ENCODE assay signal across 9 mouse cellular contexts in genomic region chr7:90039504-90039903, GRCm38 (mm10). TPM values are rescaled to one million over a fixed set of nuclear protein-coding genes. Genes with fewer than 3 reads are reported as not detected.
DNase-seq lines count a peak whose midpoint lies in the region; ATAC-seq lines count a peak whose summit lies in the region.
"Had no signal": no experiment of that assay in that cellular context is flagged by ENCODE, and none has a peak within 500 bp of the region (broad histone marks: within the 10 kb centered on the region; RNA-seq: fewer than 3 reads in every experiment).

No protein-coding gene starts in this region.

- H3K27me3 ChIP-seq in kidney, embryonic 16.5 days (ENCODE audit: insufficient read depth, low read length), result no peaks in the 10 kb centered on the region

- peaks cover 7% of the 10 kb centered on the region; the same call in 1 of the 2 replicates for H3K4me1 ChIP-seq in kidney, embryonic 16.5 days (ENCODE audit: insufficient read depth, low read length)

- no peaks in the 10 kb centered on the region for H3K9me3 ChIP-seq in kidney, embryonic 16.5 days (ENCODE audit: low read length)

- peak; percentile 49 for ATAC-seq in megakaryocyte progenitor cell, adult 5-6 weeks (replicated peaks; ENCODE audit: poor library complexity)
- ATAC-seq in kidney, embryonic 16.5 days (ENCODE audit: low FRiP score, low TSS enrichment), result no peak

- intact Hi-C loops in left cerebral cortex, postnatal 10 days (cut with DNase I), result no loop called here

- WGBS in kidney, embryonic 16.5 days, result 79% methylated on average over 9 of the region's 9 CpGs

- peak; percentile 43 to 65 for DNase-seq in cerebellum, postnatal 10 days
- DNase-seq in cerebellum, postnatal 4 days (ENCODE audit: low spot score in 2 of 2), result no peak
- DNase-seq in layer of hippocampus, adult 9-11 months, result peak; percentile 38
- no peak for DNase-seq in layer of hippocampus, adult 9-10 months (ENCODE audit: low spot score)
- DNase-seq in Muller cell, postnatal 12 days (ENCODE audit: inconsistent ontology term), result peak; percentile 92
- DNase-seq in left cerebral cortex, postnatal 10 days (ENCODE audit: extremely low spot score in 1 of 2, low spot score in 2 of 2), result no peak

- H3K36me3 ChIP-seq in kidney, embryonic 16.5 days (ENCODE audit: insufficient read depth, low read length), result no peaks in the 10 kb centered on the region

- no peak overlapping the region for H3K4me3 ChIP-seq in kidney, embryonic 16.5 days (ENCODE audit: low read length)
- H3K4me3 ChIP-seq: left cerebral cortex, adult 2 months had no signal

- no peak overlapping the region for H3K4me2 ChIP-seq in kidney, embryonic 16.5 days (replicated peaks; ENCODE audit: low read depth, low read length)

- no peak overlapping the region for H3K27ac ChIP-seq in kidney, embryonic 16.5 days (ENCODE audit: low read length)
- H3K27ac ChIP-seq: left cerebral cortex, adult 2 months had no signal

- H3K9ac ChIP-seq in kidney, embryonic 16.5 days (replicated peaks; ENCODE audit: low read length), result no peak overlapping the region

RNA-seq across cellular contexts. Expression of gene Eed, which starts 58.7 kb away (rescaled TPM):
- 133 and 143 TPM in 2 replicates for total RNA-seq in megakaryocyte progenitor cell, adult 5-6 weeks (2015)
- 116 and 143 TPM in 2 replicates for total RNA-seq in megakaryocyte progenitor cell, adult 5-6 weeks (2017)
- 10 to 100 TPM; 21.8 to 27.4 TPM for total RNA-seq in left cerebral cortex, postnatal 10 days (2021)
- polyA plus RNA-seq in kidney, embryonic 16.5 days (2015; fragmentation: Nextera tagmentation; extraction: Ambion mirVana), result 68.3 and 76.6 TPM in 2 replicates

Comparison
In these comparisons a context has a peak if more than half of its experiments do, and no peak if none do; other contexts are left out.
1. DNase-seq: peak in cerebellum, postnatal 10 days (2 of 2), layer of hippocampus, adult 9-11 months (single experiment) and Muller cell, postnatal 12 days (single experiment); none in cerebellum, postnatal 4 days (0 of 2), layer of hippocampus, adult 9-10 months (single experiment) and left cerebral cortex, postnatal 10 days (0 of 2).
2. RNA of gene Eed, which starts 58.7 kb away (total RNA-seq): 116 to 143 TPM in megakaryocyte progenitor cell, adult 5-6 weeks; 21.8 to 27.4 TPM in left cerebral cortex, postnatal 10 days; every median in the first group is over 4 times any median in the second.